24 mouse cellular contexts compared by ENCODE assay signal in the genomic region with DNA sequence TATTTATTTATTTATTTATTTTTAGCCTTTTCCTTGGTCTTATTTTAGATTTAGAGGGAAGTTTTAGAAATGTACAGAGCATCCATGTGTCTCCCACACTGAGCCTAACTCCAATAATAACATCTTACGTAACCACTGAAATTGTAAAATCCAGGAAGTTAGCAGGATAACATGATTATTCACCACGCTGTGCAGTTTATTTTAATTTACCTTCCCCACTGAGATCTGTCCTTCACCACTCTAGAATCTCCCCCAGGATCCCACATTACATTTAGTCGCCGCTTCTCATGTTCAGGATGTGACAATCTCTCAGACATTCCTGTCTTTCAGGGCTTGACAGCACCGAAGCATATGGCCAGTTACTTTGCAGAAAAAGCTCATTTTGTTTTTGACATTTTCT.
DNase-seq lines count a peak whose midpoint lies in the region; ATAC-seq lines count a peak whose summit lies in the region.
"Had no signal": no experiment of that assay in that cellular context is flagged by ENCODE, and none has a peak within 500 bp of the region (broad histone marks: within the 10 kb centered on the region; RNA-seq: fewer than 3 reads in every experiment).

No protein-coding gene starts in this region.

- peak; percentile 88 for ATAC-seq in frontal cortex, adult (ENCODE audit: low TSS enrichment)
- ATAC-seq: forebrain, embryonic 14.5 days; intestine, postnatal 0 days; liver, embryonic 12.5 days; liver, postnatal 0 days; midbrain, embryonic 16.5 days had no signal

- no peak for DNase-seq in frontal cortex, postnatal 25 days (ENCODE audit: low spot score in 2 of 2)
- DNase-seq in layer of hippocampus, adult 9-11 months = peak; percentile 8
- DNase-seq in layer of hippocampus, adult 8-10 months (ENCODE audit: low spot score in 2 of 2) = no peak
- peak; percentile 14 to 31 for DNase-seq in right cerebral cortex, adult 2 months (ENCODE audit: low spot score in 2 of 2)
- no peak for DNase-seq in right cerebral cortex, postnatal 4 days
- no peak for DNase-seq in cerebellum, postnatal 25 days
- DNase-seq: adrenal gland, adult 8-10 months; cerebellum, adult 11 months; cerebellum, adult 9-10 months; embryo, embryonic 11 days; gastrocnemius, postnatal 25 days; heart, adult 11 months; heart, postnatal 4 days; kidney, adult 9 months; kidney, postnatal 10 days; liver, postnatal 0 days; lung, postnatal 36 days; thymus, adult 18-20 months; thymus, postnatal 25 days had no signal

Comparison
In these comparisons a context has a peak if more than half of its experiments do, and no peak if none do; other contexts are left out.
1. DNase-seq: peak in layer of hippocampus, adult 9-11 months (single experiment) and right cerebral cortex, adult 2 months (2 of 2); none in frontal cortex, postnatal 25 days (0 of 2), layer of hippocampus, adult 8-10 months (0 of 2), right cerebral cortex, postnatal 4 days (single experiment) and cerebellum, postnatal 25 days (0 of 2).